Mouse (Mus musculus): ENCODE data around the gene Tmem102. TPM values are rescaled to one million over a fixed set of nuclear protein-coding genes. Genes with fewer than 3 reads are reported as not detected.

Gene Tmem102
- polyA plus RNA-seq, 1 experiment from 2014 or later = 2.0 TPM

DNA sequence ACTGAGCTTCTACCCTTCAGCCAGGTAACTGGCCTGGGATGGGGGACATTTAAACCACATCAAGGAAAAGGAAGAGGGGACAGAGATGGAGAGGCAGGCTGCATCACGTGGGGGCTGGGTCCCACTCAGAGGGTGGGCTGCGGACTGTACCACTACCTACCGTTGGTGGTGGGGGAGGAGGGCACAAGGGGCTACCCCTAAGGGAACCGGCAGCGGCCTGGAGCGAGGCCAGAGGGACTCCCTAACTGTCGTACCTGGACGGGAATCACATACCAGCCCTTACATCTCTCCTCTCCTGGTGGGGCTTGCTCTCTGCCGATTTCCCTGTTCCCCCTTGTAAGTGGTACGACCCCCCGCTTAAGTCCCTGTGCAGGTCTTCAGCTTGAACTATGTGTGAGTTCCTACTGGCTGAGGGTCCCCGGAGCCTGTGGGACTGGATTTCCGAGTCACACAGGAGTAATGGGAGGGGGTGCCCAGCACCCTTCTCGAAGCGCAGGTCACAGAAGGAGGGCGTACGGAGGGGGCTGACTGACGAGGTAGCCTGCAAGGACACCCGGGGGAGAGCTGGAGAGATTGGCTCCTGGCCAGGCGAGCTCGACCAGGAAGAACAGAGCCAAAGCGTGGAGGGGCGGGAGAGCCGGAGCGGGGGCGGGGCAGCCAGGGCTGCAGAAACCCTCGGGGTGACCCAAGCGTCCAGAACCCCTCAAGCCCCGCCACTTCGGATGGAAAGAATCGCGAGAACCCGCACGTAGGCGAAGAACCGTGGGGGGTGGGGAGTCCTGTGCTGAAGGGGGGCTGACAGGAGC, 4.8 kb downstream of the Tmem102 start:
- H3K27ac ChIP-seq (replicated peaks) = peak overlapping the region; percentile 96
- 0% methylated on average over 36 of the region's 36 CpGs for WGBS
- peak overlapping the region; percentile 69 for H3K4me3 ChIP-seq
- H3K36me3 ChIP-seq = no peaks in the 10 kb centered on the region
- H3K27me3 ChIP-seq = peaks cover 14% of the 10 kb centered on the region
- H3K9me3 ChIP-seq = no peaks in the 10 kb centered on the region
- peaks cover 66% of the 10 kb centered on the region for H3K4me1 ChIP-seq (replicated peaks)
- H3K9ac ChIP-seq = peak overlapping the region; percentile 69
- peak overlapping the region; percentile 94 for H3K4me2 ChIP-seq
- ATAC-seq (ENCODE audit: low FRiP score, low read depth) = peak; percentile 81

DNA sequence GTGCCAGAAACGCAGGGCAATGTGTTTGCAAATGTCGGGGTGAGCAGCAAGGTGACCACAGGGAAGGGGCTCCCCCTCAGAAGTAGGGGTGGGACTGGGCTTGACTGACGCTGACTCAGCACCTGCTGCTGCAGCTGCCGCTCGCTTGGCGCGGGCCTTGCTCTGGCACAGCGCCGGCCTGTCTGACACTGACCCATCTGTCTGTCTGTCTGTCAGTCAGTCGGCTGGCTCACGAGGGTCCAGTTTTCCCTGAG, 5.4 kb downstream of the Tmem102 start:
- WGBS = 1% methylated on average over 11 of the region's 11 CpGs
- H3K4me3 ChIP-seq = peak overlapping the region; percentile 69
- peak overlapping the region; percentile 94 for H3K4me2 ChIP-seq
- H3K9ac ChIP-seq = peak overlapping the region; percentile 69
- H3K27ac ChIP-seq (replicated peaks) = peak overlapping the region; percentile 96
- peaks cover 10% of the 10 kb centered on the region for H3K27me3 ChIP-seq
- H3K9me3 ChIP-seq = no peaks in the 10 kb centered on the region
- H3K36me3 ChIP-seq = no peaks in the 10 kb centered on the region
- peak; percentile 2; the same call in 1 of the 2 replicates for ATAC-seq (ENCODE audit: low FRiP score, low read depth)
- H3K4me1 ChIP-seq (replicated peaks) = peaks cover 70% of the 10 kb centered on the region

DNA sequence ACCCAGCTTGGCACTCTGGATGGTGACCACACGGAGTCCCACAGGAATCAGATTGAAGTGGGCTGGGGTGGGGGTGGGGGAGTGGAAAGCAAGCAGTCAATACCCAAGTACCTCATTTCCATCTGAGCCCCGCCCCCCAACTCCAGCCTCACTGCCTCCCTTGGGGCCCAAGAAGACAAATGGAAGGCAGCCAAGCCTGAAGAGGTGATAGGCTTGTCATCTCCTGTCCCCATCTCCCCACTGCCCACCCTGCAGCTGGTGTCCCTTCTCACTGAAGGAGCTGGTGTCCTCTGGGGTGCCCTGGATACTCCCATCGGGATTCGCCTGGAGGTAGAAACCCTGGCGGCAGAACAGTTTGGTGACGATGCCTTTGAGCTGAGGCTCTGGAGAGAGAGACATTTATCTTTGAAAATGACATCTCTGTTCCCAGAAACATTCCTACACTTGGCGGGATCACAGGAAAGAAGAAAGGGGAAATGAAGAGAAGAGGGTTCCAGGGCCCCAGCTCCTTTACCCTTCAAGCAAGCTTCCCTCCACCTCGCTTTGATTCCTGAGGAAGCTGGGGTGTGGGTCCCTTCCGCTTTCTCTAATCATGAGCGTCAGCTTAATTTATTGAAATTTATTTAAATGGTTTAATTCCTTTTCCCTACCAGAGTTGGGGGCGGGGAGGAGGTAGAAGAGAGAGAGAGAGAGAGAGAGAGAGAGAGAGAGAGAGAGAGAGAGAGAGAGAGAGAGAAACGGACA, 5.9 kb downstream of the Tmem102 start:
- no peak for ATAC-seq (ENCODE audit: low FRiP score, low read depth)
- Histone ChIP-seq H3K27me3 (peaks cover 5% of the 10 kb centered on the region), H3K9me3 (no peaks in the 10 kb centered on the region), H3K4me1 (replicated peaks) (peaks cover 68% of the 10 kb centered on the region), H3K4me2 (peak overlapping the region; percentile 94), H3K27ac (replicated peaks) (peak overlapping the region; percentile 96), H3K9ac (peak overlapping the region; percentile 69), H3K4me3 (peak overlapping the region; percentile 69), H3K36me3 (no peaks in the 10 kb centered on the region)
- WGBS = 15% methylated on average over 12 of the region's 12 CpGs

DNA sequence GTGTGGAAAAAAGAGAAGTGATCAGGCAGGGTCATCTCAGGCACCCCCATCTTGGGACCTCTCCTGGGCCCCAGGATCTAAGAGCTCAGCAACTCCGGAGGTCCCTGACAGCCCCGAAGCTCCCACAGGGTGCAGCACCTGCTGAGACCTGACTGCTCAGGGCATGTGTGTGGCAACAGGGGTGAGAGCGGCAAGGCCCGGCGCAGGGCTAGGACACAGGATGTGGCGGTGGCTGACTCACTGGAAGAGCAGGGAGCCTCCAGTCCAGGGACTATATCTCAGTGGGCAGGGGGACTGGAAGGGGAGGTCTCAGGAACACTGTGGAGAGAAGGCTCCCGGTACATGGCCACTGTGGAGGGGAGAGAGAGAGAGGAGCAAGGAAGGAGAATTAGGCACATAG, 7.5 kb downstream of the Tmem102 start:
- no peak for ATAC-seq (ENCODE audit: low FRiP score, low read depth)
- Histone ChIP-seq H3K27ac (replicated peaks) (no peak overlapping the region), H3K27me3 (peaks cover 17% of the 10 kb centered on the region; the same call in 1 of the 2 replicates), H3K9me3 (no peaks in the 10 kb centered on the region), H3K4me2 (no peak overlapping the region), H3K4me3 (no peak overlapping the region), H3K4me1 (replicated peaks) (peaks cover 51% of the 10 kb centered on the region), H3K9ac (no peak overlapping the region), H3K36me3 (no peaks in the 10 kb centered on the region)
- 74% methylated on average over 7 of the region's 7 CpGs for WGBS

DNA sequence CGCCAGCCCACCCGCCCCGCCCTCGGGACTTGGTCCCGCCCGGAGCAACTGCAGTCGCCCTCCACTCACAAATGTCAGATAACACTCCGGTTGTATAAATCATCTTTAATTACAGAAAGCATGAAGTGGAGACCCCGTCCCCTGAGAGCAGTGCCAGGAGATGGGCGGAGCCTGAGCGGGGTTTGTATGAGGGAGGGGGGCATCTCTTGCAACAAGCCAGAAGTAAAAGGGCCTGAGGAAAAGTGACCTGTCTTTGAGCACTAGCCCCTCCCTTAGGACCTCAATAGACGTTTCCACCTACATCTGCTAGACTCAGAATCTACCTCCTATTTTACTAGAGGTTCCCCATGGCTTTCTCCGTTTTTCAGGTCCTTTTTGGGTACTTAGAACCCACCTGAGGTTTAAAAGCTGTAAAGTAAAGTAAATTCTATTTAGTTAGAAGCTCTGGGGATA, 9.4 kb downstream of the Tmem102 start:
- Histone ChIP-seq H3K4me1 (replicated peaks) (peaks cover 32% of the 10 kb centered on the region), H3K27me3 (peaks cover 17% of the 10 kb centered on the region; the same call in 1 of the 2 replicates), H3K9ac (no peak overlapping the region), H3K4me3 (peak overlapping the region; percentile 47), H3K36me3 (no peaks in the 10 kb centered on the region), H3K9me3 (no peaks in the 10 kb centered on the region), H3K27ac (replicated peaks) (no peak overlapping the region), H3K4me2 (peak overlapping the region; percentile 89)
- WGBS = 4% methylated on average over 13 of the region's 13 CpGs
- no peak for ATAC-seq (ENCODE audit: low FRiP score, low read depth)

DNA sequence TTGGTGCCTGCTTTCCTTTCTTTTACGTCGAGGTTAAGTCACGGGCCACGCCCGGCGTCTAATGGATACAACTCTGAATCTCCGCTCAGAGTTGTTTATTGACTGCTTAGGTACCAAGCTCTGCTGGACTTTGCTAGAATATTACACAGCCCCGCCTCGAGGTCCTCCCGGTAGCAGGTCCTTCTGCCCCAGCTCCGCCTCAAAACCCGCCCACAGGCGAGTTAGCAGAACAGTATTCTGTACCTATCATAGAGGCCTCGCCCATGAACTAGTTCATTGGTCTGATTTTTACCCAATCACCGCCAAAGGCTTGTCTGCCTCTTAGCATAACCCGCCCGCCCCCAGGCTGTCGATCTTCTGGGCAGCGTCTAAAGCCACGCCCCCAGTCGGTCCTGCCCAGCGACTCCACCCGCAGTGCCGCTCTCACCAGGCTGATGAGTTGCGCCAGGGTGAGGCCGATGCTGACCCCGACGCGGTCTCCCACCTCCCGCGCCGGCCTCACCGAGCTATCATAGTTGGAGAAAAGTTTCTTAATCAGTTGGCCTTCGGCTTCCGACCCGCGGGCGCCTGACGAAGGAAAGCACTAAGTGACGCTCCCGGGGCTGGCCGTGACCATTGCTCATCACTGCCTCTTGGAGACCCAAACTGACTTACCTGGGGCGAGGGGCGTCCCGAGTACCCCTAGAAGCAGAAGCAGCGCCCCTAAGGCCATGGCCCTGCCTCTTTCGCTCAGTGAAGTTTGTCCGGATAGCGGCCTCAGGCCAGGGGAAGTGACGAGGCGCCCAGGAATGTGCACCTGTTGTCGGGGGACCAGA, 10.0 kb downstream of the Tmem102 start, which contains the start of gene Chrnb1:
Gene Chrnb1, minus strand, starts transcription at position 776 of the 815 bp plus-strand sequence.
- ATAC-seq (ENCODE audit: low FRiP score, low read depth) = peak; percentile 94
- Histone ChIP-seq H3K9me3 (no peaks in the 10 kb centered on the region), H3K4me3 (peak within 1 kb of the TSS; percentile 47), H3K27ac (replicated peaks) (no peak within 1 kb of the TSS), H3K9ac (peak within 1 kb of the TSS; percentile 43; the same call in 1 of the 2 replicates), H3K4me1 (replicated peaks) (peaks cover 29% of the 10 kb centered on the region), H3K4me2 (peak within 1 kb of the TSS; percentile 89), H3K36me3 (no peaks in the 10 kb centered on the region), H3K27me3 (peaks cover 17% of the 10 kb centered on the region; the same call in 1 of the 2 replicates)
- 1% methylated on average over 52 of the region's 52 CpGs for WGBS

DNA sequence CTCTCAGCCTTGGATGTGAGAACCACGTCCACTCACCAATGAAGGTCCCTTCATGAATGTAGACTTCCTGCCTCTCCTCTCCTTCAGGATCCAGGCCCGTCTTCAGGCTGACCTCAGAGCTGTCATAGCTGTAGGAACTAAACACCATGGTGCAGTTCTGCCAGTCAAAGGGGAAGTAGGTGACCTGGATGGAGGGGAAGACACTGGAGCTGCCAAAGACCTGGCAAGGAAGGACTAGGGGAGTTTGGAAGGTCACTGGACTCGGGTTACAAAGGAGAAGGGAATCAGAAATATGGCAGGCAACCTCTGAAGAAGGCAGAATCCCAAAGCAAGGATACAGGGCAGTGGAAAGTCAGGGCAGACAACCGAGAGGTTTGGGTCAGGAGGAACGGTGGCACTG, 12.0 kb downstream of the Tmem102 start:
- Histone ChIP-seq H3K9me3 (no peaks in the 10 kb centered on the region), H3K27ac (replicated peaks) (no peak overlapping the region), H3K36me3 (no peaks in the 10 kb centered on the region), H3K27me3 (peaks cover 17% of the 10 kb centered on the region; the same call in 1 of the 2 replicates), H3K4me1 (replicated peaks) (peaks cover 12% of the 10 kb centered on the region), H3K9ac (no peak overlapping the region), H3K4me3 (no peak overlapping the region), H3K4me2 (no peak overlapping the region)
- 73% methylated on average over 5 of the region's 5 CpGs for WGBS
- ATAC-seq (ENCODE audit: low FRiP score, low read depth) = no peak

DNA sequence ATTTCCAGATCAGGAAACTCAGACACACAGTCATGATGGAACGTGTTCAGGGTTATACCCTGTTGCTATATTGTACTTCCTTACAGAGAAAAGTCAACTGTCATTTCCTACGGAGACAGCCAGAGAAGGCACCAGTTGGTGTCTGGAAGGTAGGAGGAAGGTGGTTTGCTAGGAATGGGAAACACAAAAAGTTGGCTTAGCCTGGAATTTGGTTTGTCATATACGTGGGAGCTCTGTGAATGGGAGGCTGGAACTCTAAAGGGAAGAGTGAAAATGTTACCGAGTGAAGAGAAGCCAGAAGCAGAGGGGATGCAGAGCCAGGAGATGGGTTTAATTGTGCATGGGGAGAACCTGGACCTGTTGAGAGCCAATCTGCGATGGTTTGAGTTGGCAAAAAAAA, 14.0 kb downstream of the Tmem102 start:
- no peak overlapping the region for H3K9ac ChIP-seq
- no peaks in the 10 kb centered on the region for H3K36me3 ChIP-seq
- 0 out of 2 replicates have a peak, but pooled peaks cover 13% of the 10 kb centered on the region for H3K27me3 ChIP-seq
- peaks cover 12% of the 10 kb centered on the region for H3K4me1 ChIP-seq (replicated peaks)
- no peak for ATAC-seq (ENCODE audit: low FRiP score, low read depth)
- H3K27ac ChIP-seq (replicated peaks) = no peak overlapping the region
- no peaks in the 10 kb centered on the region for H3K9me3 ChIP-seq
- 74% methylated on average over 5 of the region's 5 CpGs for WGBS
- no peak overlapping the region for H3K4me2 ChIP-seq
- H3K4me3 ChIP-seq = no peak overlapping the region

DNA sequence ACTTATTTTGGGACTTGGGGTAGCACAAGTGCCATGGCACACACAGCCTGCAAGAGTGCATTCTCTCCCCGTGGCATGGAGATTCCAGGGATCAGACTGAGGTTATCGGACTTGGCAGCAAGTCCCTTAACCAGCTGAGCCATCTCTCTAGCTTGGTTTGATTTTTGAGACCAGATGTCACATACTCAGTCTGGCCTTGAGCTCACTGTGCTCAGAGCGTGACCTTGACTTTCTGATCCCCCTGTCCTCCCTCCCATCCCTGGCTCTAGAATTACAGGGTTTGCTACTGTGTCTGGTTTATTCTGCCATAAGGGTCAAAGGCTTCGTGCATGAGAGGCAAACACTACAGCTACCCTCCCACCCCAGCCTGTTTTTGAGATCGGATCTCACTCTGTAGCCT, 16.0 kb downstream of the Tmem102 start:
- no peak overlapping the region for H3K4me3 ChIP-seq
- 0 out of 2 replicates have a peak, but pooled peaks cover 13% of the 10 kb centered on the region for H3K27me3 ChIP-seq
- H3K4me2 ChIP-seq = no peak overlapping the region
- no peaks in the 10 kb centered on the region for H3K4me1 ChIP-seq (replicated peaks)
- no peak for ATAC-seq (ENCODE audit: low FRiP score, low read depth)
- WGBS = 73% methylated on average over 5 of the region's 5 CpGs
- H3K9me3 ChIP-seq = no peaks in the 10 kb centered on the region
- H3K27ac ChIP-seq (replicated peaks) = no peak overlapping the region
- H3K36me3 ChIP-seq = no peaks in the 10 kb centered on the region
- no peak overlapping the region for H3K9ac ChIP-seq

DNA sequence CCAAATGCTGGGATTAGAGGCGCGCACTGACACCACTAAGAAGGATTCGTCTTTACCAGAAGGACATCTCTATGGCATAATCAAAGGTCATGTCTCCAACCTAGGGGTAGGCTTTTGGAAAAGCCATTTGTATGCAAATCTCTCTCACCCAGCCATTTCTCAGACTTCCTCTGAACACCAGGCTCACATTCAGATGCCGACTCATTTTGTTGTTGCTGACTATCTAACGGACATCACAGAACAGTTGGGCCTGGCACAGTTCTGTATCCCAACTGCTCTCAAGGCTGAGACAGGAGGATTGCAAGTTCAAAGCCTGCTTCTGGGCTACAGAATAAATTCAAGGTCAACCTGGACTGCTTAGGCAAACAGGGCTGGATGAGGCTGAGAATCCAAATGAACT, 18.1 kb downstream of the Tmem102 start:
- Histone ChIP-seq H3K4me2 (no peak overlapping the region), H3K27ac (replicated peaks) (no peak overlapping the region), H3K4me3 (no peak overlapping the region), H3K27me3 (no peaks in the 10 kb centered on the region), H3K4me1 (replicated peaks) (no peaks in the 10 kb centered on the region), H3K9ac (no peak overlapping the region), H3K36me3 (no peaks in the 10 kb centered on the region), H3K9me3 (no peaks in the 10 kb centered on the region)
- WGBS = 83% methylated on average over 5 of the region's 5 CpGs
- ATAC-seq (ENCODE audit: low FRiP score, low read depth) = no peak

DNA sequence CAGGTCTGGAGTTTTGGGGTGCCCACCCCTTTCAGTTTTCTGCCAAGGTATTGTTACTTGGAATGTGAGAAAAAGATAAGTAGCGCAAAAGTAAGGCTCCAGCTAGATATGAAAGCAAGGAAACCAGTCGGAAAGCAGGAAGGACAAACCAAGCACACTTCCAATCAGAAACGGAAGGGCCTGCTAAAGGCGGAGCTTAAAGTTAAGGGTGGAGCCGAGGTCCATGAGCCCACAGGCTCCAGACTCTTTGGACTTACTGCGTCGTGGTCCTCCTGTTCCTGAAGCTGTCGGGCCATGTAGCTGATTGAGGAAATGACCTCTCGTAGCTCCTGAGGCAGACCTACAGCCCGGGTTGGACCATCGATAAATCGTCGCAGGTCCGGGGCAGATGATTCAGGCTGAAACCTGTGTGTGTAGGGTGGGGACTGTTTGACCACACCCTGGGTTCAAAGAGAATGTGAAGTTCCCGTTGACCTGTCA, 20.6 kb downstream of the Tmem102 start:
- 48% methylated on average over 15 of the region's 15 CpGs for WGBS

More for the DNA sequence above, 20.6 kb downstream of the Tmem102 start:
- H3K27ac ChIP-seq (replicated peaks) = no peak overlapping the region
- no peaks in the 10 kb centered on the region for H3K36me3 ChIP-seq
- H3K4me2 ChIP-seq = no peak overlapping the region
- H3K27me3 ChIP-seq = no peaks in the 10 kb centered on the region
- no peak for ATAC-seq (ENCODE audit: low FRiP score, low read depth)
- no peak overlapping the region for H3K9ac ChIP-seq
- no peaks in the 10 kb centered on the region for H3K9me3 ChIP-seq
- H3K4me1 ChIP-seq (replicated peaks) = no peaks in the 10 kb centered on the region
- no peak overlapping the region for H3K4me3 ChIP-seq

All from hindbrain, embryonic 15.5 days (tissue).